Mouse (Mus musculus) mouse embryonic stem cell (cell line): ENCODE measurements around the gene Strn4.

Experiments
- in situ Hi-C, 2 experiments: fragments of 300-500 bp; cut with MboI; formaldehyde crosslinking; loops; 1 replicate in 1 of 2; 3 replicates in 1 of 2; pipeline ENCODE4 v1.14.3; 2019 to 2020; ENCODE audit warnings: low sequenced_read_pairs in 2 of 2, low pct_unique_long_range_greater_than_20kb in 1 of 2, mixed read lengths in 1 of 2; ENCODE audit not compliant: unreplicated experiment in 1 of 2

Strn4 gene

DNA sequence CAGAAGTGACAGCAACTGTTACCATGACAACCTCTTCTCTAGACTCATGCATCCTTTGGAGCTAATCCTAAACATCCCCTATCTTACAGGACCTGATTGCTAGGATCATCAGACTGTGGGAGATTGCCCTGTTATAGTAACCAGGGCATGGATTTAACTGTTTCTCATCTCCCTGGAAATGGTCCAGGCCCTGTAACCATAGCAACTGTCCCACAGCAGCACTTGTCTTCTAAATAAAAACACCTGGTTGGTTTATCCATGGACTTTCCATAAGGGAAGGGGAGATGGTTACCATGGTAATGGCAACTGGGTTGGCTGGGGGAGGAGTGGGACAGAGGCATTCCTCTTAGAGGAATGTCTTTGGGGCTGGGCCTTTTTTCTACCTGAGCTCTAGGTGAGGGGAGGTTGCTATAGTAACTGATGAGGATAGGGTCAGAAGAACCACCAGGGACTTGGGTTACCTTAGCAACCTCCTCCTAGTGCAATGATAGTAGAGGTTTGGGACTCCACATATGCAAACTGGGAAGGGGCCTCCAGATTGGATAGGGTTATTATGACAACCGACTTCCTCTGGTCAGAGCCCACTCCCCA is at the start of gene Strn4:
Gene Strn4 (plus strand): TSS at position 539 of the 591 bp plus-strand sequence.
- in situ Hi-C loops = no loop called here

DNA sequence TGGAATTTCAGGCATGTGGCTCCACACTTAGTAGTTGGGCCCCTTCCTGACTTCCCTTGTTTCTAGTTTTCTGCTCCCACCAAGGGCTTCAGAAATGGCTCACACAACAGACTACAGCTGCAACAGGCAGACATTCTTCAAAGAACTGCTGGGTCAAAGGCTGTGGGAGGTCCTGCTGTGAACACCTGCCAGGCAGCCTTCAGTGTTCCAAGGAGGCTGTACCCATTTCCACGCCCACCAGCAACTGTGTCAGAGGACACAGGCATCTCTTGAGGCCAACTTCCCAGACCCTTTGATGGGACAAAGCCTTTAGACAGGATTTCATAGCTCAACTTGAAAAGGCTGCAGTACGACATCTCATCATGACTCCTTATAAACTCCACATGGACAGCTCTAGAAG is 49.2 kb upstream of the Strn4 start:
- in situ Hi-C loops = no loop called here

DNA sequence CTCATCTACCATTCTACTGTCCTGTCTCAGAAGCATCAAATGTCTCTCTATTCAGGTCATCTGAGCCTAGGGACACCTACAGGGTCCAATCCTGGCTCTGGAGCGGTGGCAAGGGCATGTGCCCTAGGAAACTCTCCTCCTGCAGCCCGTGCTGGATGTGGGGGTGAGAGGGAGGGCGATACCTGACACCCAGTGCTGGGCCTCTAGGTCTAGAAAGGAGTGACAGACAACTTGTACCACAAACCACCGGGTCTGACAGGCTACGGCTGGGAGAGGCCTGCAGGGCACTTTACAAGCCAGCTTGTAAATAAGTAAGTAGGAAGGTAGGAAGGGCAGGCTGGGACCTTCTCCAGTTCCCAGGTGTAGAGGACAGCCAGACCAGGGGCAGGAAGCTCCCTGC is 39.8 kb upstream of the Strn4 start:
- in situ Hi-C loops = no loop called here

DNA sequence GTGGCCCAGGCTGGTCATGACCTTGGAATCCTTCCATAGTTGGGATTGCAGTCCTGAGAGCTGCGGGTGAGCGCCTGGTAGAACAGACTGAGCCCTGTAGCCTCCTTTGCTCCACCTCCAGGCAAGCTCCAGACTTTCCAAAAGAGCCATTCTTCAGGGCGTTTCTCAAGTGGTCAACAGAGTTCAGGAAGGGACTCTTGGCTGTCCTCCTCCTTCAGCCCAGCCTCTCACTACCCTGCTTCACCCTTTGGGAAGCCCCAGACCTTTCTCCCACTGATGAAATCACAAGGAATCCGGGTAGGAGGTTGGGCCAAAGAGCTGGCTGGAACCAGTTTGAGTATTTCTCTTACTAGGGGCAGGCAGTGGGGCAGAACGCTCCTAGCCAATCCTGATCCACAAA is 35.6 kb upstream of the Strn4 start:
- in situ Hi-C loops = loop anchor here in 1 of 2 experiments (5.0 kb wide), 1 partner anchor 33 kb away; no protein-coding TSS in a partner anchor

DNA sequence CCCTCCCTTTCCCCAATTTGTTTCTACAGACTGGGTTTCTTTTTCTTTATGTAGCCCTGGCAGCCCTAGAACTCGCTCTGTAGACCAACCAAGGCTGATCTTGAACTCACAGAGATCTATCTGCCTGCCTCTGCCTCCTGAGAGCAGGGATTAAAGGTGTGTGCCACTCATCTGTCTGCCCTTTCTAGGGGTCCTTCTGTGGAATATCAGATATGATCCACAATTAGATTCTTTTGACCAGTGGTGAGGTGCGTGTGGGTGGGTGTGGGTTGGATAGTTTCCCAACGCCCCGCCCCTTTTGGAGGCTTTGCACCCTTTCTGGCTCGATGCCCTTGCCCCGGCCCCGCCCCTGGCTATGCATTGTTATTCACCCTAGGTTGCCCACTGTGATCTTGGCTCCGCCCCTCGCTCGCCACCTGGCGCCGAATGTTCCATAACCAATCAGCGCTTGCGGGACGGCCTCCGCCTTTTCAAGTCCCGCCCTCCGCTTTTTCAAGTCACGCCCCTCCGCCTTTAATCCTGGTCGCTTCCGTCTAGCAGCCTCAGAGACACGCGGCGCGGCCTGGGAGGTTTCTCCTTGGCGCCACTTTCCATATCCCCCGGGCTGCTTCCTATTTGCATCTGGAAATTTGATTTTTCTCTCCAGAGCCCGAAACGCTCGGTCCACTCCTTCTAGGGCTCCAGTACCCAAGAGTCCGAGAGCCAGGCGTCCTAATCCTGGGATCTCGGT is 34.7 kb upstream of the Strn4 start, which contains the start of gene Slc1a5:
Gene Slc1a5 (plus strand): TSS at position 516 of the 730 bp plus-strand sequence.
- in situ Hi-C loops = loop anchor here in 1 of 2 experiments (5.0 kb wide), 1 partner anchor 34 kb away; no protein-coding TSS in a partner anchor

DNA sequence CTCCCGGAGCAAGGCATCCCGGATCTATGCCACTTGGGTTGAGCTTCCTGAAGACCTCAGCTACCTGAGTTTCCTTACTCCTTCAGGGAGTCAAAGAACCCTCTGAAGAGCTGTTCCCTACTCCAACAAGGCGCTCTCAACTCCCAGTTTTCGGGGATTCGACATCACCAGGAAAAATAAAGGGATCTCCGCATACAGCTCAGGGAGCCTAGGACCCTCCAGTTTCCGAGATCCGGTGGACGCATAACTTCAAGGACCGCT is 34.2 kb upstream of the Strn4 start:
- in situ Hi-C loops = loop anchor here in 1 of 2 experiments (5.0 kb wide), 1 partner anchor 34 kb away; no protein-coding TSS in a partner anchor

DNA sequence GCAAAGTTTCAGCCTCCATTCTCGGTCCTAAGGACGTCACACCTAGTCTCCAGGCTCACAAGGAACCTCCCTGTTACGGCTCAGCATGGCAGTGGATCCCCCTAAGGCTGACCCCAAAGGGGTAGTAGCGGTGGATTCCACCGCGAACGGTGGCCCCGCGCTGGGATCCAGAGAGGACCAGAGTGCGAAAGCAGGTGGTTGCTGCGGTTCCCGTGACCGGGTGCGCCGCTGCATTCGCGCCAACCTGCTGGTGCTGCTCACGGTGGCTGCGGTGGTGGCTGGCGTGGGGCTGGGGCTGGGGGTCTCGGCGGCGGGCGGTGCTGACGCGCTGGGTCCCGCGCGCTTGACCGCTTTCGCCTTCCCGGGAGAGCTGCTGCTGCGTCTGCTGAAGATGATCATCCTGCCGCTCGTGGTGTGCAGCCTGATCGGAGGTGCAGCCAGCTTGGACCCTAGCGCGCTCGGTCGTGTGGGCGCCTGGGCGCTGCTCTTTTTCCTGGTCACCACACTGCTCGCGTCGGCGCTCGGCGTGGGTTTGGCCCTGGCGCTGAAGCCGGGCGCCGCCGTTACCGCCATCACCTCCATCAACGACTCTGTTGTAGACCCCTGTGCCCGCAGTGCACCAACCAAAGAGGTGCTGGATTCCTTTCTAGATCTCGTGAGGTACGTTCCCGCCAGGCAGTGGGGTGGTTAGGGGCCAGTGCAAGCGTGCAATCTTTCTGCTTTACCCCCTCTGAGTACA is 33.7 kb upstream of the Strn4 start:
- in situ Hi-C loops = loop anchor here in 1 of 2 experiments (5.0 kb wide), 1 partner anchor 35 kb away; no protein-coding TSS in a partner anchor

DNA sequence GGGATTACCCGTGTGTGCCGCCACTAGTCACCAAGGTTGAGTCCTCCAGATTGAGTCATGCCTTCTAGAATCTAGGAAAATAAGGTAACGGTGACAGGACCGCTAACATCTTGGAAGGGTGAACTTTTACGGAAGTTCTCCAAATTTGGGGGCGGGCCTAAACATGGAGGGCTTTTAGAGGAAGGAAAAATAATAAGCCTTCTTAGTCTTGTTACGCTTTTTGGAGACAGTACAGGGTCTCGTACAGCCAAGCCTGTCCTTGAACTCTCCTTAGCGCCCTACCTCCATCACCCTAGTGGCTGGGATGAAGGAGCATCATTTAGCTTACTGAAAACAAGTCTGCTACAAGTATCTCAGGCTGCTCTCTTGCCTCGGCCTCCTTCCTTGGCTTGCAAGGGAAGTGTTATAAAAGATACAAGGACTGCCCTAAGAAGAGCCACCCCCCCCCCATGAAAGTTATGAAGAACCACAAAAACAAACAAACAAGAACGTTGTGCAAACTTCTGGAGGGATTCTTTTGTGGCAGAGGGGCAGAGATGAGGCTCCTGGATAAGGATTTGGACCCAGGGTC is 33.0 kb upstream of the Strn4 start:
- in situ Hi-C loops = loop anchor here in 1 of 2 experiments (5.0 kb wide), 1 partner anchor 35 kb away; no protein-coding TSS in a partner anchor

DNA sequence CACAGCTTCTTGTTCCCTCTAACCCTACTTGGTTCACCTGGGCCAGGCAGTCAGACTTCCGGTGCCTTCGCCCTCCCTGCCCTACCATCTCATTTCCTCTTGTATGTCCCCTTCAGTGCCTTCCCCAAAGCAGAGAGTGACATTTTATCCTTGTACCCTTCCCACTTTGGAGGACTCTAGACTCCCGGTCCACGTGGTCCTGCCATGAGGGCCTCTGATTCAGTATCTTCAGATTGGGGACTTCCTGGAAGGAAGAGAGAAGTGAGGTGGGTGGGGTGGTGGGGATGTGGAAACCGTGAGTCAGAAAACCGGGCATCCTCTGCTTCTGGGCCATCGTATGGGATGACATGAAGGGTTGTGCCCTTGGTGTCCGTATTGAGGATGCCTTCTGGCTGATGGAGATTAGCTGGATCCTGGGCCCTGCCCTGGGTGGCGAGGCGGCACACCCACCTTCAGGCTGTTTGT is 32.4 kb upstream of the Strn4 start:
- in situ Hi-C loops = loop anchor here in 1 of 2 experiments (5.0 kb wide), 1 partner anchor 36 kb away; no protein-coding TSS in a partner anchor

DNA sequence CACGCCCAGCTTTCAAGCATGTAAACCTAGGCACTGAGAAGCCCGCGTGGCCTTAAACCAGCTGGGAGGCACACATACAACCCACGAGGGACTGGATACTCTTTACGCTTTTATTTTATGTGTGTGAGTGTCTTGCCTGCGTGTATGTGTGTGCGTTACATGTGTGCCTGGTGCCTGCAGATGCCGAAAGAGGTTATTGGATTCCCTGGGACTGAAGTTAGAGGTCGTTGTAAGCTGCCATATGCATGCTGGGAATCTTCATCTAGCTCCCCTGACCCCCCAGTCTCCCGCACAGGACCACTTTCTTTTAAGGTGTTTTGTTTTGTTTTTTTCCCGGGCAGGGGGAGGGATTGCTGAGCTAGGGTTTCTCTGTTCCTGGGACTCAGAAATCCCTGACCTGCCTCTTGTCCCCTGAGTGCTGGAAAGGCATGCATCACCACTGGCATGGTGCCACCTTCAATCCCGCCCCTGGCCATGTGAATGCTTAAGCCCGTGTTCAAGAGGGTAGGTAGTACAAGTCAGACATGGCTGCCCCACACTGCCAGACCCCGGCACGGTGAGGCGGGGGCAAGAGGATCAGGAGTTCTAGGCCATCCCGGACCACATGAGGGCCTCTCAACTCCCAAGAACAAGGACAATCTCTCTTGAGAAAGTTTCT is 31.8 kb upstream of the Strn4 start:
- in situ Hi-C loops = loop anchor here in 1 of 2 experiments (5.0 kb wide), 1 partner anchor 37 kb away; no protein-coding TSS in a partner anchor

DNA sequence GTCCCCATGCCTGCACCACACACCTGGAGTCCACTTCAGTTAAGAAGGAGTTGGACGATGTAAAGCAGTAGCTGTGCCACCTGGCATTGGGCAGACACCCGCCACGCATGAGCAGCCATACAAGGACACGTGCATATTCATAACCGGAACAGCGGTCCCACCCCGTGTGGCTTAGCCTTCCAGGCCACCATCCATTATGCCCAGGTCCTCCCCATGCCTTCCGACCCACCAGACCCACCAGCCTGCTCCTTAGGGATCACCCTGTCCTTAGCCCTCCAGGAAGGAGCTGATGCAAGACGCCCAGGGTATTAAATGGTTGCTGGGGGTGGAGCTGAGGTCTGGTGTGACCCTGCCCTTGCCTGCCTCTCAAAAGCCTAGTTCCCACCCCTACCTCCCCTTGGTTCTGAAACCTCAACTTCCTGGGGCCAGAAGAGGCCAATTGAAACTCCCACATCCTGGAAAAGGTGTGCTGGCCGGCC is 31.2 kb upstream of the Strn4 start:
- in situ Hi-C loops = loop anchor here in 1 of 2 experiments (5.0 kb wide), 1 partner anchor 37 kb away; no protein-coding TSS in a partner anchor

DNA sequence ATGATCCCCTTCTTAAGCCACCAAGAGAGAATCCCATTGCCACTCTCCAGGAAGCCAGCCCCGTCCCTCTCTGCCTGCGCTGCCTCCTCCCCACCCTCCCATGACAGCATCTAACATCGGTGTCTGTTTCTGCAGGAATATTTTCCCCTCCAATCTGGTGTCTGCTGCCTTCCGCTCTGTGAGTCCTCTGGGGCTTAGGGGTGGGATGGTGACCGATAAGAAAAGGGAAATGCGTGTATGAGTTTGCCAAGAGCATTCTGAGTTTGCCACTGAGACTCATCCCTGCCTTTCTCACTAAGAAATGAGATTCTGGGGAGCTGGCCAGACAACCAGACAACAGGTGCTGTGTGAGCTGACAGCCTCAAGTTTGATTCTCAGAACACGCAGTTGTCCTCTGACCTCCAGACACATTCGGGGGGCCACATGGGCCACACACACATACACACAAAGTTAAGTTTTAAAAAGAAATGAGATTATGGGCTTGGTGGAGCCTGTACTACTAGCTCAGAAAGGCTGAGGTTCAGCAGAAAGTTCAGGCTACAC is 30.1 kb upstream of the Strn4 start:
- in situ Hi-C loops = no loop called here

DNA sequence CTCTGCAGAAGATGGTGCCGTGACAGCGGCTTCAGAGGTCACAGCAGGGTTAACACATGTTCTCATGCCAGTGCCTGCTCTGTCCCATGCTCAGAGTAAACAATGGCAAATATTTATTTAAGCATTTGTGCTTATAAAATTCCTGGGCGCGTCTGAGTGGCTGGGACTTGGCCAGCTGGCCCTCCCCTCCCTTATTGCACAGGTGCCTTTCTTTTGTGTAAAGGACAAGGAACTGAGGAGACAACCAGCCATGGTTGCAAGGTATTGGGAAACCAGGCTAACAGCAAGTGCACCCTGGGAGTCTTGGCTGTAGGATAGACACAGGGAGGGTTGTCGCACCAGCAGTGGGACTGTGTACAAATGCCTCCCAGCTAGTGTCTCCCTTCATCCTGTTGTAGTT is 23.4 kb upstream of the Strn4 start:
- in situ Hi-C loops = no loop called here

DNA sequence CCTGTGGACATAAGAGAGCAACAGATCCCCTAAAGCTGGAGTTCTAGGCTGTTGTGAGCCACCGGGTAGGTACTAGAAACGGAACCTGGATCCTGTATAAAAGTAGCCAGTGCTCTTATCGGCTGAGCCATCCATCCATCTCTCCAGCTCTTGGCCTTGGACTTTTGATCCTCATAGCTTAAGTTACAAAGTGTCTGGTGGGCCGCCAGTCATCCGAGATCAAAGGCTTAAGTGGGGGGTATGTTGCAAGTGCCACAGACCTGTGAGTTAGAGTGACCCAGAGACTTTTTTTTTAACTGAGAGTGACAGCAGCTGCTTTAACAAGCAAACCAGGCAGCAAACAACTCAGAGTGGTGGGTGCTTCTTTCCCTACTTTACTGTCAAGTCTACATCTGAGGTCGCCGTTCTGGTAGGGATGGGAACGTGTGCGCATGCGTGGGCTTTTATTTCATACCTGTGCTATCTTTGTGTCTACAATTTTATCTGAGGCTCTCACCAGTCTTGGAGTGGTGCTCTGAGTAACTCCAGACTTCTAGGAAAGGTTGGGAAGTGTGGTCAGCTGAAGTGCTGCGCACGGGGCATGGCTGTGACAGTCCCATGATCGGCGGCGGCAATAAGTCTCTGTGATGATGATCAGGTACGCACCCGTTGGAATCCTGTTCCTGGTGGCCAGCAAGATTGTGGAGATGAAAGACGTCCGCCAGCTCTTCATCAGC is 22.5 kb upstream of the Strn4 start:
- in situ Hi-C loops = no loop called here

DNA sequence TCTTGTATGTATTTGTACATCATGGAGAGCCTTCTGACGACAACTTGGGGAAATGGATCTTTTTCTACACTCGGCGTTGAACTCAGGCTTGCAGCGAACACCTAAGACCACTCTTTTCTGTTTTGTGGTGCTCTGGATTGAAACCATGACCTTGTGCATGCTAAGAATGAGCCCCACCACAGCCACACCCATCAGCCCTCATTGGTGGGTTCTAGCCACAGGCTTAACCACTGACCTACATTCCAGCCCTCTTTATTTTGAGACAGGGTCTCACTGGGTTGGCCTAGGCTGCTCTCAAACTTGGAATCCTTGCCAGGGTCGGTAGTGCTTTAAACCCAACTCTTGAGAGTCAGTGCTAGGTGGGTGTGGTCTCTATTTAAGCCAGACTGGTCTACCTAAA is 20.8 kb upstream of the Strn4 start:
- in situ Hi-C loops = loop anchor here in 1 of 2 experiments (5.0 kb wide), 1 partner anchor 53 kb away; no protein-coding TSS in a partner anchor

DNA sequence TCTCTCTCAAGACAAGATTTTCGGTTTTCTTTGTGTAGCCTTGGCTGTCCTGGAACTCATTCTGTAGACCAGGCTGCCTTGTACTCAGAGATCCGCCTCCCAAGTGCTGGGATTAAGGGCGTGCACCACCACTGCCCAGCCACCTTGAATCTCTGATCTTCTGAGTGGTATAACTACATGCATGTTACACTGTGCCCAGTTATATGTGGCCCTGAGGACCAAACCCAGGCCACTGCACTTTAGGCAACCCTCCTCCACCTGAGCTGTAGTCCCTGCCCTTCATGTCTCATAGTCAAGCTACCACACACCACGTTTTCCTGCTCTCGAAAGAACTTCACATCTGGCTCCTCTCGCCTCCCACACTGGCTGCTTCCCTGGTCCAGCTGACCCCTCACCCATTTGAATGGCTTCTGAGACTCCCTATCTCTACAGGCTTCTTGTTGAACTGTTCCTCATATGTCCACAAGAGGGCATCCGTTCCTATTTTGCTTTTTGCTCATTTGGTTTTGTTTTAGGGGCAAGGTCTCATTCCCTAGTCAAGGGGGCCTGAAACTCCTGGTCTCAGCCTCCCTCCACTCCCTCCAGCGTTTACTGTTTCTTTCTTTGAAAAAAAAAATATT is 11.2 kb upstream of the Strn4 start:
- in situ Hi-C loops = no loop called here

DNA sequence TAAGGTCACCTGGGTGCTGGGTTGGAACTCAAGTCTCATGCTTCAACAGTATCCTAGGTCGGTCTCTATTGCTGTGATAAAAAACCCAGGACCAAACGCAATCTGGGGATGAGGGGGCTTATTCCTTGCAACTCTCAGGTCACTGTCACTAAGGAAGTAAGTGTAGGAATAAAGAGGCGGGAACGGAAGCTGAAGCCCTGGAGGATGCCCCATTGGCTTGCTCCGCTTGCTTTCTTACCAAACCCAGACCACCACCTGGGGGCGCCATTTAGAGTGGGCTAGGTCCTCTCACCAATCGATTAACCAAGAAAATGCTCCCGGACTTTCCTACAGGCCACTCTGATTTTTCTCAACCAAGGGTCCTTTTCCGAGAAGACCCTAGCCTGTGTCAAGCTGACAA is 7.8 kb upstream of the Strn4 start:
- in situ Hi-C loops = no loop called here
